Mouse (Mus musculus) forebrain, embryonic 14.5 days (tissue): ENCODE measurements around the gene Ncbp3. TPM values are rescaled to one million over a fixed set of nuclear protein-coding genes. Genes with fewer than 3 reads are reported as not detected.

ENCODE experiments used
- ATAC-seq: fragments of 200-750 bp; cut with Nextera tagmentation; 2 replicates; pipeline ENCODE4 v1.8.0; 2017; ENCODE audit warnings: mild to moderate bottlenecking, moderate library complexity
- DNase-seq: peaks from one replicate; pipeline ENCODE4 v3.0.0-alpha.2; 2015; ENCODE audit warnings: low spot score
- H3K27ac ChIP-seq: fragments of 300-500 bp; sonication (generic); 2 replicates; pipeline ENCODE4 v1.5.1; 2014; ENCODE audit warnings: low read depth, mild to moderate bottlenecking, control low read depth, low read length, moderate library complexity
- H3K27me3 ChIP-seq: fragments of 300-500 bp; sonication (generic); replicated peaks from 2 replicates; pipeline ENCODE4 v1.6.1; 2014; ENCODE audit warnings: low read length, control low read depth, mixed read lengths; ENCODE audit not compliant: control insufficient read depth, insufficient read depth
- H3K36me3 ChIP-seq: fragments of 300-500 bp; sonication (generic); 2 replicates; pipeline ENCODE4 v1.6.1; 2014; ENCODE audit warnings: low read length, control low read depth; ENCODE audit not compliant: control insufficient read depth, insufficient read depth
- H3K4me1 ChIP-seq: fragments of 300-500 bp; sonication (generic); 2 replicates; pipeline ENCODE4 v1.6.1; 2014; ENCODE audit warnings: antibody characterized with exemption, low read length, control low read depth; ENCODE audit not compliant: control insufficient read depth, insufficient read depth
- H3K4me2 ChIP-seq: fragments of 300-500 bp; sonication (generic); 2 replicates; pipeline ENCODE4 v1.6.1; 2014; ENCODE audit warnings: mild to moderate bottlenecking, control low read depth, low read length
- H3K4me3 ChIP-seq: fragments of 300-500 bp; sonication (generic); 2 replicates; pipeline ENCODE4 v1.5.1; 2014; ENCODE audit warnings: low read depth, low read length, control low read depth
- H3K9ac ChIP-seq: fragments of 300-500 bp; sonication (generic); 2 replicates; pipeline ENCODE4 v1.6.1; 2014; ENCODE audit warnings: mild to moderate bottlenecking, low read length, control low read depth, moderate library complexity
- H3K9me3 ChIP-seq: fragments of 300-500 bp; sonication (generic); replicated peaks from 2 replicates; pipeline ENCODE4 v1.6.1; 2016; ENCODE audit warnings: low read length, control low read depth, mixed read lengths; ENCODE audit not compliant: control insufficient read depth
- whole genome bisulfite sequencing: fragments of 180-500 bp; shearing (Covaris S2); extraction: QIAGEN DNeasy Blood & Tissue Kit; methylation state at CpG from one replicate; pipeline ENCODE4 v1.1.7; 2014; 5-methylcytosine and 5-hydroxymethylcytosine counted together
- polyA plus RNA-seq: library from polyadenylated mRNA; unstranded; fragments of >200 nt; fragmentation: Nextera tagmentation; extraction: Ambion mirVana; gene quantifications from 2 replicates; pipeline ENCODE4 v1.2.1, GENCODE M21; 2014

The Ncbp3 gene
- polyA plus RNA-seq, 1 experiment from 2014 or later: 5.7 TPM

- Histone ChIP-seq H3K27ac (no peak overlapping the region), H3K4me3 (no peak overlapping the region), H3K36me3 (peaks cover 42% of the 10 kb centered on the region), H3K9ac (no peak overlapping the region), H3K9me3 (no peaks in the 10 kb centered on the region), H3K4me1 (no peaks in the 10 kb centered on the region), H3K27me3 (no peaks in the 10 kb centered on the region), H3K4me2 (no peak overlapping the region)
- WGBS: 94% methylated on average over 3 of the region's 3 CpGs
- DNase-seq: no peak
- ATAC-seq: no peak
Observed at GRCm38 (mm10) chr11:73061413-73061812, 13.8 kb downstream of the Ncbp3 start.

DNA sequence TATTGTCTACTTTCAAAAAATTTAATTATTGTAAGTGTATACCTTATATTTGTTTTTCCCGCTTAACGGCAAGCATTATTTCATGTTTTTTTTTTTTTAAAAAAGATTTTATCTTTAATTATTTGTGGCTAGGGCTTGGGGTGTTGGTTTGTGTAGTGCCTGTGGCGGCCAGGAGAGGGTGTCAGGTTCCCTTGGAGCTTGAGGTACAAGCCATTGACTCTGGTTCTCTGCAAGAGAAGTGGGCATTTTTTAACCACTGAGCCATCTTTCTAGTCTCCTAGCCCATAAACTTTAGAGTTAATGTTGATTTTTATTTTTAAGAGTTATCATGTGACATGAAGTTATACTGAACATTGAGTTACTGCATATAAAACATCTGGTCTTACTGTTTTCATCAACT, 24.3 kb downstream of the Ncbp3 start:
- 93% methylated on average over 3 of the region's 3 CpGs for WGBS

GRCm38 (mm10) chr11:73076295-73076694, 28.7 kb downstream of the Ncbp3 start:
- peaks cover 90% of the 10 kb centered on the region for H3K36me3 ChIP-seq
- H3K4me1 ChIP-seq: no peaks in the 10 kb centered on the region
- H3K27ac ChIP-seq: no peak overlapping the region
- H3K9ac ChIP-seq: no peak overlapping the region
- no peaks in the 10 kb centered on the region for H3K9me3 ChIP-seq
- no peaks in the 10 kb centered on the region for H3K27me3 ChIP-seq
- no peak for DNase-seq
- no peak for ATAC-seq
- no peak overlapping the region for H3K4me2 ChIP-seq
- 87% methylated on average over 4 of the region's 4 CpGs for WGBS
- no peak overlapping the region for H3K4me3 ChIP-seq

More for the DNA sequence above, 24.3 kb downstream of the Ncbp3 start:
- H3K4me1 ChIP-seq: no peaks in the 10 kb centered on the region
- DNase-seq: peak; percentile 46
- H3K9ac ChIP-seq: no peak overlapping the region
- no peaks in the 10 kb centered on the region for H3K9me3 ChIP-seq
- no peak overlapping the region for H3K27ac ChIP-seq
- no peak for ATAC-seq
- H3K4me3 ChIP-seq: no peak overlapping the region
- H3K27me3 ChIP-seq: no peaks in the 10 kb centered on the region
- H3K36me3 ChIP-seq: peaks cover 84% of the 10 kb centered on the region
- no peak overlapping the region for H3K4me2 ChIP-seq

GRCm38 (mm10) chr11:73076733-73077132, 29.1 kb downstream of the Ncbp3 start:
- Histone ChIP-seq H3K36me3 (peaks cover 92% of the 10 kb centered on the region), H3K4me3 (no peak overlapping the region), H3K27ac (no peak overlapping the region), H3K9me3 (no peaks in the 10 kb centered on the region), H3K27me3 (no peaks in the 10 kb centered on the region), H3K4me2 (no peak overlapping the region), H3K4me1 (no peaks in the 10 kb centered on the region), H3K9ac (no peak overlapping the region)
- WGBS: 58% methylated on average over 4 of the region's 4 CpGs
- ATAC-seq (no peak), DNase-seq (no peak)

GRCm38 (mm10) chr11:73077211-73077720, 29.7 kb downstream of the Ncbp3 start:
- Histone ChIP-seq H3K4me3 (no peak overlapping the region), H3K9ac (no peak overlapping the region), H3K9me3 (no peaks in the 10 kb centered on the region), H3K36me3 (peaks cover 95% of the 10 kb centered on the region), H3K27me3 (no peaks in the 10 kb centered on the region), H3K4me1 (no peaks in the 10 kb centered on the region), H3K27ac (no peak overlapping the region), H3K4me2 (no peak overlapping the region)
- ATAC-seq: no peak
- WGBS: 71% methylated on average over 6 of the region's 6 CpGs
- DNase-seq: no peak

- H3K4me2 ChIP-seq: no peak overlapping the region
- WGBS: 89% methylated on average over 8 of the region's 8 CpGs
- H3K4me3 ChIP-seq: no peak overlapping the region
- DNase-seq (no peak), ATAC-seq (no peak)
- H3K36me3 ChIP-seq: peaks cover 87% of the 10 kb centered on the region
- no peaks in the 10 kb centered on the region for H3K9me3 ChIP-seq
- no peaks in the 10 kb centered on the region for H3K4me1 ChIP-seq
- no peak overlapping the region for H3K27ac ChIP-seq
- H3K9ac ChIP-seq: no peak overlapping the region
- H3K27me3 ChIP-seq: no peaks in the 10 kb centered on the region
Observed at GRCm38 (mm10) chr11:73078615-73079014, 31.0 kb downstream of the Ncbp3 start.

DNA sequence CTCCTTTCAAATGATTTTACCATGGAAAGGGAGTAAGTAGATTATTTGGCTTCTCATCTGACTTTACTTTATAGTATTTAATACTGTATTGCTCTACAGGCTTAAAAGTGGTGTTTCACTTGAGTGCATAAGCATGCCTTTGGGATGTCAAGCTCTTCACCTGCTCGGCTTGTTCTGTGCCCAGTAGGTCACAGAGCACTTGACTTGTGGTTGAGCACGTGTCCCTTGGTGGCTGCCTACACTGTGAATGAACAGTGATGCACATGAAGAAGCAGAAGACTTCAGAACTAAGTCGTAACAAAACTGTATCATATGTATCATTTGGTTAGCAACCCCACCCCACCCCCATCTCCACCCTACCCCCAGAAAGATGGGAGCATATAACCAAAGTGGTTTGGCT, 32.7 kb downstream of the Ncbp3 start:
- Histone ChIP-seq H3K36me3 (peaks cover 79% of the 10 kb centered on the region), H3K9me3 (no peaks in the 10 kb centered on the region), H3K27me3 (no peaks in the 10 kb centered on the region), H3K9ac (no peak overlapping the region), H3K27ac (no peak overlapping the region), H3K4me1 (peaks cover 7% of the 10 kb centered on the region), H3K4me2 (no peak overlapping the region), H3K4me3 (no peak overlapping the region)
- no peak for DNase-seq
- no peak for ATAC-seq
- WGBS: 95% methylated on average over 3 of the region's 3 CpGs

DNA sequence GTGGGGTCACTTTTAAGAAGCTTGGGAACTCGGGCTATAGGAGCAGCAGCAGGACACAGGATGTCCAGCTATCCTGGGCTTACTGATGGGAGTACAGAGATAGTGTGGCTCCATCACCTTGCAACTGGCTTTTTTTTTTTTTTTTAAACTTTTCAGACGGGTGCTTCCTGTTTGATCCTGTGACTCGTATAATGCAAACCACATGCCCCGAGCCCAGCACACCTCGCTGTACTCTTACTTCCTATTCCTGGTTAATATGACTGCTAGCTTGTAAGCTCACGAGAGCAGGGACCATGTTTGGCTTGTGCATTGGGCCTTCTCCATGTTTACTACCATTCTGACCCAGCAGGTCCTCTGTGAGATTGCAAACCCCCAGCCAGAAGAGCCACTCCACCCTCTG, 36.7 kb downstream of the Ncbp3 start:
- Histone ChIP-seq H3K4me2 (no peak overlapping the region), H3K4me1 (peaks cover 7% of the 10 kb centered on the region), H3K36me3 (peaks cover 42% of the 10 kb centered on the region), H3K27ac (peak overlapping the region; percentile 55), H3K4me3 (no peak overlapping the region), H3K9me3 (no peaks in the 10 kb centered on the region), H3K9ac (no peak overlapping the region), H3K27me3 (no peaks in the 10 kb centered on the region)
- ATAC-seq (peak; percentile 20; the same call in 1 of the 2 replicates), DNase-seq (no peak)
- WGBS: 70% methylated on average over 6 of the region's 6 CpGs

DNA sequence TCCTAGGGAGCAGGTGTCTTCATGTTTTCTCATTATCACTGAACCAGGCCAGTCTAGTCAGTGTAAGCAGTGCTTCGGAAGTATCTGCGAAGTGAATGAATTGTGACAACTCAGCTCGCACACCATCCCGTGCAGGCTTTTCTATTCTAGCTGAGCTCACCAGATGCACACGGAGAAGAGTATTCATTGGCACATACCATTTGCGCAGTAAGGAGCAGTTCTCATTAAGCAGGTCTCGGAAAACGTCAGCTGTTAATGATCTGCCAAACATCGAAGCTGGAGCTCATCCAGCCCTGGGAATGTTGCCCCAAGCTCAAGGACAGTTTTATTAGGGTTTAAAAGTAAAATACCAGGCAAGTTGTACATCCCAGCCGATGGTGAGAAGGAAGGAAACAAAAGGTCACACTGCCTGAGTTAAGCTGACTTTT, 37.2 kb downstream of the Ncbp3 start:
- WGBS: 47% methylated on average over 10 of the region's 10 CpGs
- H3K36me3 ChIP-seq: peaks cover 37% of the 10 kb centered on the region
- no peak overlapping the region for H3K4me2 ChIP-seq
- no peak overlapping the region for H3K9ac ChIP-seq
- ATAC-seq (peak; percentile 80), DNase-seq (peak; percentile 86)
- H3K27ac ChIP-seq: peak overlapping the region; percentile 55
- H3K4me3 ChIP-seq: no peak overlapping the region
- H3K27me3 ChIP-seq: no peaks in the 10 kb centered on the region
- no peaks in the 10 kb centered on the region for H3K9me3 ChIP-seq
- peaks cover 7% of the 10 kb centered on the region for H3K4me1 ChIP-seq
